Mouse (Mus musculus) stomach, postnatal 0 days (tissue): ENCODE measurements at regions not wholly inside any gene's neighbourhood (a gene's known extent, or its start where the extent isn't known, plus 50 kb on each side); places are given as distances from the start of the nearest gene placed in this dataset.

Experiments used
- CTCF ChIP-seq: IDR thresholded peaks from 2 replicates; pipeline ENCODE4 v1.5.1; 2016; ENCODE audit warnings: antibody characterized with exemption, low read depth, mild to moderate bottlenecking, moderate library complexity
- EP300 ChIP-seq: optimal IDR thresholded peaks from 2 replicates; pipeline ENCODE3; 2016; ENCODE audit warnings: antibody characterized with exemption

DNA sequence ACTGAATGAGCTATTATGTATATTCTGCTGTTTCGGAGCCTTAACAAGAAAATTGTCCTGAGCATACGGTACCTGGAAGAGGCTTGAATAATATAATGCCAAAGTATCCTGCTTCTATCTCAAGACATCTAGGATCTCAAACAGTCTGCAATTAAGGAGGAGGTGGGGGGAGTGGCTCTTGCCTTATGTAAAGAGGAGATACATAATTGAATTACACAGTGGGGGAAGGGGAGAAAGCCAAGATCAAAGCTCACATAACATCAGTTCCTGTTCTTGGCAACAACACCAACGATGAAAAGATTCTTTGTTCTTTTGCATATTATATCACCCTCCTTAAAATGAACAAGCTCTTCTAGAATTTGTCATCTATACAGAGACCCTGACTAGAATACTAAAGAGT, 512.4 kb upstream of the Zeb2 start:
- TF ChIP-seq CTCF (no peak), EP300 (no peak)
